Mouse (Mus musculus) thymus, postnatal 4 days (tissue): ENCODE measurements around the gene Sim2.

Experiments used
- DNase-seq: peaks from one replicate; pipeline ENCODE4 v3.0.0; 2021

Sim2 gene

GRCm38 (mm10) chr16:94168655-94169545 lies 84.2 kb downstream of the Sim2 start:
- no peak for DNase-seq

DNA sequence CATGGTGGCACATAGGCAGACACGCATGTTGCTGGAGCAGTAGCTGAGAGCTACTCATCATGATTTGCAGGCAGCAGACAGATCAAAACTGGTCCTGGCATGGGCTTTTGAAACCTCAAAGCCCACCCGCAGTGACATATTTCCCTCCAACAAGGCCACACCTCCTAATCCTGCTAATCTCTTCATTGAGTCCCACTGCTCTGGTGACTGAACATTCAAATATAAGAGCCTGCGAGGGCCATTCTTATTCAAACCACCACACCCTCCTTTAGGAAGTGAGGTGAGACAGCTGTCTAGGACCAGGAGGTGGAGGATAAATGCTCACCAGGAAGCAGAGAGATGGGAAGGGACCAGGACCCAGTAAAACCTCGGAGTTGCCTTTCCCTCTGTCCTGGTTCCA lies 85.5 kb downstream of the Sim2 start:
- no peak for DNase-seq

DNA sequence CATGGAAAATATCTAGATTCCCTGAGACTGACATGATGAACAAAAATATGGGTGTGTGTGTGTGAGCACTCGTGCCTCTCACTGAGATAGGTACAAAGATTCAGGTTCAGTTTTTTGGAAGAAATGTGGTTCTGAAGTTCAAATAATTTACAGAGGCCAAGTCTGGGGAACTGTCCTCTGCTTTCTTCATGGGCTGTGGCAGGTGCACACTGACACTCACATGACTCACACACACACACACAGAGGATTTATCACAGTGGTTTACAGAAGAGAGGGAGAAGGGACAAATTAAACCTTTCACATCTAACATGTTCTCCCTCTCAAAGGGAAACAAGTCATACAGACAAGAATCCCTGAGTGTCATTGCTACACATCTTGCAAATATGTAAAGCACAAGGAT lies 88.6 kb downstream of the Sim2 start:
- no peak for DNase-seq

GRCm38 (mm10) chr16:94175366-94175986 lies 90.7 kb downstream of the Sim2 start:
- no peak for DNase-seq
